Mouse (Mus musculus): Measurements from ENCODE around the gene H1foo. TPM values are rescaled to one million over a fixed set of nuclear protein-coding genes. Genes with fewer than 3 reads are reported as not detected.

The H1foo gene
- total RNA-seq, 2 experiments from 2014 or later: not detected

GRCm38 (mm10) chr6:115926416-115926815, 18.3 kb upstream of the H1foo start:
- no peak for ATAC-seq (replicated peaks; ENCODE audit: poor library complexity)

- ATAC-seq (replicated peaks; ENCODE audit: poor library complexity): no peak
Observed at GRCm38 (mm10) chr6:115927292-115928242, 17.2 kb upstream of the H1foo start.

GRCm38 (mm10) chr6:115930018-115930417, 14.7 kb upstream of the H1foo start:
- ATAC-seq (replicated peaks; ENCODE audit: poor library complexity): no peak

- no peak for ATAC-seq (replicated peaks; ENCODE audit: poor library complexity)
Observed at GRCm38 (mm10) chr6:115931639-115932038, 13.1 kb upstream of the H1foo start, which contains the start of gene Rho. Rho (plus strand) TSS chr6:115931748.

GRCm38 (mm10) chr6:115932391-115932790, 12.3 kb upstream of the H1foo start:
- ATAC-seq (replicated peaks; ENCODE audit: poor library complexity): no peak

- no peak for ATAC-seq (replicated peaks; ENCODE audit: poor library complexity)
Observed at GRCm38 (mm10) chr6:115935544-115935943, 9.2 kb upstream of the H1foo start.

- ATAC-seq (replicated peaks; ENCODE audit: poor library complexity): no peak
Observed at GRCm38 (mm10) chr6:115938011-115938410, 6.7 kb upstream of the H1foo start.

GRCm38 (mm10) chr6:115938798-115939197, 5.9 kb upstream of the H1foo start:
- no peak for ATAC-seq (replicated peaks; ENCODE audit: poor library complexity)

GRCm38 (mm10) chr6:115940603-115941002, 4.1 kb upstream of the H1foo start:
- no peak for ATAC-seq (replicated peaks; ENCODE audit: poor library complexity)

GRCm38 (mm10) chr6:115941128-115941527, 3.6 kb upstream of the H1foo start:
- ATAC-seq (replicated peaks; ENCODE audit: poor library complexity): 0 out of 2 replicates have a peak, but pooled peaks have one; percentile 17

- no peak; the same call in 1 of the 2 replicates for ATAC-seq (replicated peaks; ENCODE audit: poor library complexity)
Observed at GRCm38 (mm10) chr6:115943498-115944427, 975 bp upstream of the H1foo start.

- ATAC-seq (replicated peaks; ENCODE audit: poor library complexity): no peak
Observed at GRCm38 (mm10) chr6:115945633-115946032, 895 bp downstream of the H1foo start.

- ATAC-seq (replicated peaks; ENCODE audit: poor library complexity): peak; percentile 84
Observed at GRCm38 (mm10) chr6:115946389-115946788, 1.7 kb downstream of the H1foo start.

- no peak for ATAC-seq (replicated peaks; ENCODE audit: poor library complexity)
Observed at GRCm38 (mm10) chr6:115954506-115955074, 9.9 kb downstream of the H1foo start.

- no peak for ATAC-seq (replicated peaks; ENCODE audit: poor library complexity)
Observed at GRCm38 (mm10) chr6:115955169-115955568, 10.4 kb downstream of the H1foo start.

GRCm38 (mm10) chr6:115955664-115956063, 10.9 kb downstream of the H1foo start:
- ATAC-seq (replicated peaks; ENCODE audit: poor library complexity): no peak

GRCm38 (mm10) chr6:115956418-115956921, 11.7 kb downstream of the H1foo start:
- ATAC-seq (replicated peaks; ENCODE audit: poor library complexity): no peak

GRCm38 (mm10) chr6:115956922-115957601, 12.3 kb downstream of the H1foo start:
- 0 out of 2 replicates have a peak, but pooled peaks have one; percentile 23 for ATAC-seq (replicated peaks; ENCODE audit: poor library complexity)

- ATAC-seq (replicated peaks; ENCODE audit: poor library complexity): no peak
Observed at GRCm38 (mm10) chr6:115957681-115958080, 12.9 kb downstream of the H1foo start.

GRCm38 (mm10) chr6:115958445-115958844, 13.7 kb downstream of the H1foo start:
- no peak for ATAC-seq (replicated peaks; ENCODE audit: poor library complexity)

Data from megakaryocyte progenitor cell, adult 5-6 weeks (primary cell).